Mouse (Mus musculus) heart, embryonic 13.5 days (tissue): ENCODE measurements around the gene Ppp2r5c. TPM values are rescaled to one million over a fixed set of nuclear protein-coding genes. Genes with fewer than 3 reads are reported as not detected.

Experiments used
- ATAC-seq: fragments of 200-750 bp; cut with Nextera tagmentation; 2 replicates; pipeline ENCODE4 v1.8.0; 2017; ENCODE audit warnings: moderate TSS enrichment; ENCODE audit not compliant: insufficient number of reproducible peaks, low FRiP score, low TSS enrichment; ENCODE audit errors: extremely low read depth
- H3K27ac ChIP-seq: fragments of 300-500 bp; sonication (generic); replicated peaks from 2 replicates; pipeline ENCODE4 v1.5.1; 2015; ENCODE audit warnings: moderate library complexity, mild to moderate bottlenecking, inconsistent platforms
- H3K27me3 ChIP-seq: fragments of 300-500 bp; sonication (generic); replicated peaks from 2 replicates; pipeline ENCODE4 v1.6.1; 2015; ENCODE audit warnings: mild to moderate bottlenecking, inconsistent platforms
- H3K36me3 ChIP-seq: fragments of 300-500 bp; sonication (generic); 2 replicates; pipeline ENCODE4 v1.6.1; 2015; ENCODE audit warnings: mild to moderate bottlenecking, inconsistent platforms
- H3K4me1 ChIP-seq: fragments of 300-500 bp; sonication (generic); 2 replicates; pipeline ENCODE4 v1.6.1; 2015; ENCODE audit warnings: inconsistent platforms
- H3K4me2 ChIP-seq: fragments of 300-500 bp; sonication (generic); 2 replicates; pipeline ENCODE4 v1.6.1; 2015; ENCODE audit warnings: inconsistent platforms, mild to moderate bottlenecking, moderate library complexity
- H3K4me3 ChIP-seq: fragments of 300-500 bp; sonication (generic); 2 replicates; pipeline ENCODE4 v1.5.1; 2015; ENCODE audit warnings: moderate library complexity, mild to moderate bottlenecking, inconsistent platforms
- H3K9ac ChIP-seq: fragments of 300-500 bp; sonication (generic); 2 replicates; pipeline ENCODE4 v1.6.1; 2015; ENCODE audit warnings: inconsistent platforms, mild to moderate bottlenecking, moderate library complexity
- H3K9me3 ChIP-seq: fragments of 300-500 bp; sonication (generic); 2 replicates; pipeline ENCODE4 v1.6.1; 2016; ENCODE audit warnings: inconsistent platforms
- WGBS: fragments of 180-500 bp; shearing (Covaris S2); methylation state at CpG from one replicate; pipeline ENCODE4 v1.1.7; 2015; ENCODE audit warnings: mixed read lengths; 5-methylcytosine and 5-hydroxymethylcytosine counted together
- polyA plus RNA-seq: library from polyadenylated mRNA; unstranded; fragments of >200 nt; fragmentation: Nextera tagmentation; extraction: Ambion mirVana; gene quantifications from 2 replicates; pipeline ENCODE4 v1.2.1, GENCODE M21; 2015

The Ppp2r5c gene
- polyA plus RNA-seq, 1 experiment from 2014 or later = 113 TPM

DNA sequence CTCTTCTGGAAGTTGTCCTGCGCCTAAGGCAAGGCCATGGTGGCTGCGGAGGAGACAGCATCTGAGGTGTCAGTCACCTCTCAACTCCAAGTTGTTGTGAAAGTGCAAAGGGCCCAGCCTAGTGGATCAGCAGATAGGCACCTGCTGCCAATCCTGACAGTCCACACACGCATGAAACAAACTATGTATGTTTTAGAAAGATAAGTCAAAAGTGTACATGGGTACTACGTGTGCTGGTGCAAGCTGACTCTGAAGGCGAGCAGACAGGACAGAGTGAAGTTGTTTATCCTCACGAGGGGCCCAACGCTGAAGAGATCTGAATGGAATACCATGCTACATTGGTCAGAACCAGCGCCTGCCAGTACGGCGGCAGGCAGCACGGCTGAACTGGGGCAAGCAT lies 117.9 kb downstream of the Ppp2r5c start:
- Histone ChIP-seq H3K27ac (no peak overlapping the region), H3K4me1 (no peaks in the 10 kb centered on the region), H3K36me3 (peaks cover 99% of the 10 kb centered on the region), H3K27me3 (no peaks in the 10 kb centered on the region), H3K4me3 (no peak overlapping the region), H3K4me2 (no peak overlapping the region), H3K9me3 (no peaks in the 10 kb centered on the region), H3K9ac (no peak overlapping the region)
- 89% methylated on average over 11 of the region's 11 CpGs for WGBS
- no peak for ATAC-seq

DNA sequence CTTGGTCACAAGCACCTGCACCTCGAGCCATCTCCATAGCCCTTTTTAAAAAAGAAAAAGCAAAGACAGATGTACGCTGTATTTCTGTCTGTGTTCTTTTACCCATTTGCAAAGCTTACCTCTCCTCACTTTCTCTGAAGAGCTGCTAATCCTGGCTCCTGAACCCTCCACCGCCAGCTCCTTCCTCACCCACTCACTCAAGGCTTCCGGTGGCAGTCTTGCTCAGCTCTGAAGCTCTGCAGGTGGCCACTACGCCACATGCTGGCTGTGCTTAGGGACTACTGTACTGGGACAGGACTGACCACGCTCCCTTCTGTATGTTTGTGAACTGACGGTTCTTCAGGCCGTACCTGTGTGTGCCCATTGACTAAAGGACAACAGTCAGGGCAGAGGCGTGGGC lies 119.4 kb downstream of the Ppp2r5c start:
- Histone ChIP-seq H3K36me3 (peaks cover 99% of the 10 kb centered on the region), H3K27ac (no peak overlapping the region), H3K9me3 (no peaks in the 10 kb centered on the region), H3K4me2 (no peak overlapping the region), H3K9ac (no peak overlapping the region), H3K27me3 (no peaks in the 10 kb centered on the region), H3K4me3 (no peak overlapping the region), H3K4me1 (no peaks in the 10 kb centered on the region)
- ATAC-seq = no peak
- WGBS = 89% methylated on average over 9 of the region's 9 CpGs

DNA sequence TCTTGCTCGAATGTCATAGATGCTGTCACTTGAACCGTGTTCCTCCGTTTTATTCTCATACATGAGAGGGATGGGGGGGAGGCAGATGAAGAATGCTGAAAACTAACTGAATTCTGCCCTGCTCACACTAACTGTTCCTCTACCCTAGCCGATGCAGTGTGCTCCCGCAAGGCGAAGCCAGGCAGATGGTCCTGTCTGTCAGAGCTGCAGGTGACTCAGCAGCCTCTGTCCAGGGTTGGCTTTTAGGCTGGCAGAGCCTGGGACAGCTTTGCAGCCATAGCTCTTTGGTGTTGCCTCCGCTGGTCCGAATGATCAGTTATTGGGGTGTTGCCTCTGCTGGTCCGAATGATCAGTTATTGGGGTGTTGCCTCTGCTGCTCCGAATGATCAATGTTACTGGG lies 124.1 kb downstream of the Ppp2r5c start:
- Histone ChIP-seq H3K36me3 (peaks cover 99% of the 10 kb centered on the region), H3K4me3 (no peak overlapping the region), H3K27ac (no peak overlapping the region), H3K4me2 (no peak overlapping the region), H3K4me1 (no peaks in the 10 kb centered on the region), H3K9me3 (no peaks in the 10 kb centered on the region), H3K27me3 (no peaks in the 10 kb centered on the region), H3K9ac (no peak overlapping the region)
- WGBS = 91% methylated on average over 10 of the region's 10 CpGs
- no peak for ATAC-seq

DNA sequence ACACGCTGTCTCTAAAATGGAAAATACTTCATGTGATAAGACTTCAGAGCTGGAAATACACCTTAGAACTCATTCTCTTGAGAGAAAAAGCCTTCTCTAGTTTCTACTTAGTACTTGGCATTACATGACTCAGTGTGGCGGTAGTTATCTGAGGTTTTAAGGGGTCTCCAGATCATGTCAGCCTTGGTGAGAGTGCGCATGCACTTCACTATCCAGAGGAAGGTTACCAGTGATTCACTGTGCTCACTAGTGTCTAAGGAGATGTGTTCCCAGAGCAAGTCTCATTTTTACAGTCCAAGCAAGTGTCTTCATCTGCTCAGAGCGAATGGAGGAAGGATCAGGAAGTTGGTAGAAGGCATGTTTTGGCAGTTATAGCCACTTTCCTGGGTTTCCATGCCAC lies 125.4 kb downstream of the Ppp2r5c start:
- Histone ChIP-seq H3K27me3 (no peaks in the 10 kb centered on the region), H3K4me1 (no peaks in the 10 kb centered on the region), H3K4me3 (no peak overlapping the region), H3K4me2 (no peak overlapping the region), H3K9me3 (no peaks in the 10 kb centered on the region), H3K9ac (no peak overlapping the region), H3K36me3 (peaks cover 99% of the 10 kb centered on the region), H3K27ac (no peak overlapping the region)
- 90% methylated on average over 4 of the region's 4 CpGs for WGBS
- no peak for ATAC-seq

DNA sequence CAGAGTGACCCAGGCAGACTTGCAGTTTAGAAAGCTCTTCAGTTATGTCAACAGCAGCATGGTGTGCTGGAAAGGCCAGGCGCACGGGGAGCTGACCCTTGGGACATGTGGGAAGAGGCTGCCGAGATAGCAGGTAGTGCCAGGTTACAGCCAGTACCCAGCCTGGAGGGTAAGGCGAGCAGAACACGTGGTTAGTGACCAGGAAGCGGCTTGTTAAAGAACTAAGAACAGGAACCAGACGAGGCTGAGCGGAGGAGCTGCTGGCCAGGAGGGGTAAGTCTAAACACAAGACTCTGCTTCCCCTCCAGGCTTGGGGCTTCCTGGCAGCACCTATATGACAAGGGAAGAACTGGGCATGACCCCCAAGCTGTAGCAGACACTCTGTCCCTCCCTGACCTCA lies 126.7 kb downstream of the Ppp2r5c start:
- WGBS = 80% methylated on average over 8 of the region's 8 CpGs

DNA sequence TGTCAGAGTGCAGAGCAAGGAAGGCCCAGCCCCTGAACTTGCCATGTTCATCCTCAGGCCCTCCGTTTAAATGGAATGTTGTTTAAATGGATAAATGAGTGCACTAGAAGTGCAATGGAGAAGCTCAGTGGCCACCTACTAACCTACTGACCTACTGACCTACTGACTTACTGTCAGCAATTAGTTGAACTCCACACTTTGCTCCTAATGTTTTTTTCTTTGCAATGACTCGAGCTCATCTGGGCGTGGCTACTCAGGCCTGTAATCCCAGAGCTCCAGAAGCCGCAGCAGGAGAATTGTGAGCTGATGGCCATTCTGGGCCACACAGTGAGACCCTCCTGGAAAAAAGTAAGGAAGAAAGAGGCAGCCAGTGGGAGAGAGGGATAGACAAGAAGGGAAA lies 129.0 kb downstream of the Ppp2r5c start:
- Histone ChIP-seq H3K9ac (no peak overlapping the region), H3K4me1 (no peaks in the 10 kb centered on the region), H3K9me3 (no peaks in the 10 kb centered on the region), H3K27me3 (no peaks in the 10 kb centered on the region), H3K4me2 (no peak overlapping the region), H3K27ac (no peak overlapping the region), H3K36me3 (peaks cover 96% of the 10 kb centered on the region), H3K4me3 (no peak overlapping the region)
- ATAC-seq = no peak
- WGBS = 73% methylated on average over 4 of the region's 4 CpGs

More for the DNA sequence above, 126.7 kb downstream of the Ppp2r5c start:
- Histone ChIP-seq H3K4me2 (no peak overlapping the region), H3K4me3 (no peak overlapping the region), H3K9me3 (no peaks in the 10 kb centered on the region), H3K27ac (no peak overlapping the region), H3K9ac (no peak overlapping the region), H3K27me3 (no peaks in the 10 kb centered on the region), H3K4me1 (no peaks in the 10 kb centered on the region), H3K36me3 (peaks cover 99% of the 10 kb centered on the region)
- ATAC-seq = no peak

DNA sequence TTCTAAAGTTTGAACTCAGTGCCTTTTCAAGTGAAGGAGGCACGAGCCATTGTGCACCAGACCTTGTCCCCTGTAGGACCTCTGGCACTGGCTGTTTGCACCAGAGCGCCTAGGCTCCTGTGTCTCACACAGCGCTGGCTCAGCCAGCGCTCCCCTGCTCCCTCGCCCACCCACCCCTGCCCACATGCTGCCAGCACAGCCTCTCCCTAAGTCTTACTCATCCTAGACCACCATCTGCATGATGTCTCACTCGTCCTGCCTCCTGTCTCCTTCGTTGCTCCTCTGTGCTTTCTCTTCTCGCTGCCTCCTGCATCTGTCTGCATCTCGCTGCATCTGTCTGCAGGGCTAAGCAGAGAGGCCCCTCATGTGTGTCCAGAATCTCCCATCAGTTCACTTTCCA lies 131.4 kb downstream of the Ppp2r5c start:
- WGBS = 89% methylated on average over 9 of the region's 9 CpGs

DNA sequence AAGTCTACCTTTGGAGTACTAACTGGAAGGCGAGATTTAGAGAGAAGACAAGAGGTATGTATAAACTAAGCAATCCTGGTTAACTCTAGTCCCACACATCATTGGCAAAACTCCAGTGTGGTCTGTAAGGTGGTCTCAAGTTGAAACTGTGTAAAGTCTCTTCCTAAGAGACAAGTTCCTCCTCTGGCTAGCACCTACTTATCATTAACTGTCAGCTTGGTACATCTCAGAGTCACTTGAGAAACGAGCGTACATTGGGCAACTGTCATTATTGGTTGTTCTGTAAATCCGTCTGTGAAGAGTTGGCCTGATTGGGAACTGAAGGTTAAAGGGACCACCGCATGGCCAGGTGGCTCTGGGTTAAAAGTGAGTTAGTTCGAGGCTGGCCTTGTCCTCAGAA lies 141.7 kb downstream of the Ppp2r5c start:
- Histone ChIP-seq H3K4me3 (no peak overlapping the region), H3K9me3 (no peaks in the 10 kb centered on the region), H3K4me2 (no peak overlapping the region), H3K27me3 (no peaks in the 10 kb centered on the region), H3K4me1 (peaks cover 17% of the 10 kb centered on the region), H3K36me3 (0 out of 2 replicates have a peak, but pooled peaks cover 4% of the 10 kb centered on the region), H3K27ac (no peak overlapping the region), H3K9ac (no peak overlapping the region)
- ATAC-seq = no peak
- 71% methylated on average over 6 of the region's 6 CpGs for WGBS

More for the DNA sequence above, 131.4 kb downstream of the Ppp2r5c start:
- Histone ChIP-seq H3K27me3 (no peaks in the 10 kb centered on the region), H3K4me3 (no peak overlapping the region), H3K9me3 (no peaks in the 10 kb centered on the region), H3K4me1 (no peaks in the 10 kb centered on the region), H3K36me3 (peaks cover 82% of the 10 kb centered on the region), H3K4me2 (no peak overlapping the region), H3K9ac (no peak overlapping the region), H3K27ac (no peak overlapping the region)
- no peak for ATAC-seq

DNA sequence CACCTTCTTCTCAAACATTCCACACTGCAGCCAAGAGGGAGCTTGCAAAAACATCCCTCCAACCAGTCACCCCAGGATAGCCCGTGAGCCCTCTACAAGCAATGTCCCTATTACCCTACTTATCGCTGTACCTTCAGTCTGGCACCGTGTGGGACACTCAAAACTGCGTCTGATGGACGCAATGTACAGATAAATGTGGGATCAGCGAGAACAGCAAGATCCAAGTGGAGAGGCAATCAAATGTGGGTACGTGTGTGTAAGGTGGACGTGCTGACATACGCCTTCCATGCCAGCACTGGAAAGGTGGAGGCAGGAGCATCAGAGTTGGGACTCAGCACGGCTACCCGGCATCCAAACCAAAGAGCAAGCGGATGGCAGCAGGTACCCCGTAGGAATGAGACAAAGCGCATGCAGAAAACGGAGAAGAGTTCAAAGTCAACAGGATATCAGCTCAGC lies 143.9 kb downstream of the Ppp2r5c start:
- Histone ChIP-seq H3K27ac (peak overlapping the region; percentile 92), H3K4me3 (peak overlapping the region; percentile 66), H3K4me2 (peak overlapping the region; percentile 98), H3K36me3 (0 out of 2 replicates have a peak, but pooled peaks cover 4% of the 10 kb centered on the region), H3K9me3 (no peaks in the 10 kb centered on the region), H3K27me3 (peaks cover under 1% of the 10 kb centered on the region; the same call in 1 of the 2 replicates), H3K9ac (peak overlapping the region; percentile 94), H3K4me1 (peaks cover 17% of the 10 kb centered on the region)
- WGBS = 1% methylated on average over 15 of the region's 15 CpGs
- no peak for ATAC-seq

DNA sequence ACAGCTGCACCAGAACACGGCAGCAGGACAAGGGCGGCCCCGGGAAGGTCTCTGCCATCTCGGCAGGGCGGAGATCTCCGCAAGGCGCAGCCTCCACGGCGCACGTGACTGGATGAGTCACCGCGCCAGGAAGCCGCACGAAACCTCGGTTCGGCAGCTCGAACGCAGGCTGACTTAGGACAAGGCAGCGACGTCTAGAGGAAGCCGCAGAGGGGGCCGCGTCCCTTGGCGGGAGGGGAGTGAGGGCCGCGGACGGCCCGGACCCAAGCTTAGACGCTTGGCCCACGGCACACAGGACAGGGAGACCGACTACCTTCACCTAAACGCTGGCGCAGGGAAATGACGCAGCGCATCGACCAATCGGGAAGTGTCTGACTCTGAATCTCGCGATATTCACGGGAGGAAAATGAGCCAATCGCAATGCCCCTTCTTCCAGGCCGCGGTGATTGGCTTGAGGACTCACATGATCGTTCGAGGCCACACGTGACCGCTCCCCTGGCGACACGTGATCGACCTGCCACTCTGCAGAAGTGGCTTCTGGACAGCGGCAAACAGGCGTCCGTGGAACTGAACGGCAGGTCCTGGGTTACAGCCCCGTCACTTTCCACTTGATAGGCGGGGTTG lies 144.5 kb downstream of the Ppp2r5c start:
- Histone ChIP-seq H3K4me3 (peak overlapping the region; percentile 66), H3K9ac (peak overlapping the region; percentile 94), H3K4me1 (peaks cover 17% of the 10 kb centered on the region), H3K36me3 (0 out of 2 replicates have a peak, but pooled peaks cover 4% of the 10 kb centered on the region), H3K4me2 (peak overlapping the region; percentile 98), H3K27me3 (peaks cover 6% of the 10 kb centered on the region; the same call in 1 of the 2 replicates), H3K9me3 (no peaks in the 10 kb centered on the region), H3K27ac (peak overlapping the region; percentile 92)
- peak; percentile 95 for ATAC-seq
- under 1% methylated on average over 56 of the region's 56 CpGs for WGBS

DNA sequence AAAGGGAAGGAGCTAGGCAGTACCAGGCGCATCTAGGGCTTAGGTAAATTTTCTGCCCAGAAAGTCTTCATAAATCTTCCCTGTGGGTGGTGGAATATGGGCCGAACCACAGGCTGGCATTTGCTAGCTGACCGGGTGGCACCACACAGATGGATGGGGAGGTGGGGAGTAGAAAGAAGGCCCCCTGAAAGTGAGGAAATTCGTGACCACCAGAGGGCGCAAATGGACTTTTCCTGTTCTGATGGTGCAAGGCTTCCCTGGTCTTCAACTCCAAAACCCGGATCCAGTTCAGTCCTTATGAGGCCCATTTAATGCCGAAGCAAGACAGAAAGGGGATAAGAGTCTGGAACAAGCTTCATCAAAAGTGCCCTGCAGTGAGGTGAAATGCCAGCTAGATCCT lies 151.6 kb downstream of the Ppp2r5c start:
- 11% methylated on average over 7 of the region's 7 CpGs for WGBS
- Histone ChIP-seq H3K4me2 (no peak overlapping the region), H3K4me3 (no peak overlapping the region), H3K36me3 (no peaks in the 10 kb centered on the region), H3K4me1 (peaks cover 18% of the 10 kb centered on the region), H3K9me3 (no peaks in the 10 kb centered on the region), H3K27ac (no peak overlapping the region), H3K27me3 (peaks cover 16% of the 10 kb centered on the region), H3K9ac (no peak overlapping the region)
- ATAC-seq = no peak

DNA sequence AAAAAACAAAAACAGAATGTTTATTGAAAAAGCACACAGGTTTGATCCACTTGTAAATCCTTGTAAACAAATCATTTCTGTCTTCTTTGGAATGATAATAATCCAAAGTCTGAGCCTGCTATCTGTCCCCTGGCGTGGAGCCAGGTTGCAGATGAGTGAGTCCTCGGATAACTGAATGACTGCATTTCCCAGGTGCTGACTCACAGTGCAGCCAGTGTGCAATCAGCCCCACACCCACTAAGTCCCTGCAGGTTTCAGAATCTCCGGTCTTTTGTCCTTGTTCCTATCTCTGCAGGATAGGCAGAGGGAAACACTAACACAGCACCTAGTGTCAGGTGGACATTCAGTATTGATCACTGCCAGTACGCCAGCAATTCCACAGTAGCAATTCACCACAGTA lies 152.9 kb downstream of the Ppp2r5c start:
- Histone ChIP-seq H3K4me3 (no peak overlapping the region), H3K9ac (peak overlapping the region; percentile 70; the same call in 1 of the 2 replicates), H3K36me3 (no peaks in the 10 kb centered on the region), H3K27ac (no peak overlapping the region), H3K4me2 (no peak overlapping the region), H3K9me3 (no peaks in the 10 kb centered on the region), H3K4me1 (peaks cover 29% of the 10 kb centered on the region), H3K27me3 (peaks cover 16% of the 10 kb centered on the region)
- ATAC-seq = no peak
- 54% methylated on average over 4 of the region's 4 CpGs for WGBS
